Mouse (Mus musculus) embryonic facial prominence, embryonic 14.5 days (tissue): Measurements from ENCODE around the gene Olfr1375. TPM values are rescaled to one million over a fixed set of nuclear protein-coding genes. Genes with fewer than 3 reads are reported as not detected.
"Not testable (repeated sequence)": the region's sequence is repeated elsewhere in the genome, so short reads cannot be mapped to it uniquely, and the experiment has no call there.

Source experiments
- ATAC-seq: fragments of 200-750 bp; cut with Nextera tagmentation; 2 replicates; pipeline ENCODE4 v1.8.0; 2017; ENCODE audit warnings: low read depth, moderate number of reproducible peaks, moderate TSS enrichment
- DNase-seq: peaks from one replicate; pipeline ENCODE4 v3.0.0-alpha.2; 2015; ENCODE audit warnings: low spot score
- H3K27ac ChIP-seq: fragments of 300-500 bp; sonication (generic); replicated peaks from 2 replicates; pipeline ENCODE4 v1.5.1; 2014; ENCODE audit warnings: low read depth, mild to moderate bottlenecking, low read length, moderate library complexity
- H3K27me3 ChIP-seq: fragments of 300-500 bp; sonication (generic); replicated peaks from 2 replicates; pipeline ENCODE4 v1.6.1; 2014; ENCODE audit warnings: low read length; ENCODE audit not compliant: control insufficient read depth, insufficient read depth
- H3K36me3 ChIP-seq: fragments of 300-500 bp; sonication (generic); 2 replicates; pipeline ENCODE4 v1.6.1; 2014; ENCODE audit warnings: low read length, mixed read lengths; ENCODE audit not compliant: control insufficient read depth, insufficient read depth
- H3K4me1 ChIP-seq: fragments of 300-500 bp; sonication (generic); 2 replicates; pipeline ENCODE4 v1.6.1; 2014; ENCODE audit warnings: antibody characterized with exemption, low read length; ENCODE audit not compliant: control insufficient read depth, insufficient read depth
- H3K4me2 ChIP-seq: fragments of 300-500 bp; sonication (generic); 2 replicates; pipeline ENCODE4 v1.6.1; 2014; ENCODE audit warnings: low read depth, mild to moderate bottlenecking, low read length, moderate library complexity, mixed read lengths
- H3K4me3 ChIP-seq: fragments of 300-500 bp; sonication (generic); 2 replicates; pipeline ENCODE4 v1.5.1; 2014; ENCODE audit warnings: low read depth, mild to moderate bottlenecking, low read length
- H3K9ac ChIP-seq: fragments of 300-500 bp; sonication (generic); 2 replicates; pipeline ENCODE4 v1.6.1; 2014; ENCODE audit warnings: low read depth, mild to moderate bottlenecking, low read length, moderate library complexity, mixed read lengths
- H3K9me3 ChIP-seq: fragments of 300-500 bp; sonication (generic); 2 replicates; pipeline ENCODE4 v1.6.1; 2016; ENCODE audit warnings: low read length; ENCODE audit not compliant: control insufficient read depth
- WGBS: fragments of 180-500 bp; shearing (Covaris S2); extraction: QIAGEN DNeasy Blood & Tissue Kit; methylation state at CpG from one replicate; pipeline ENCODE4 v1.1.7; 2014; 5-methylcytosine and 5-hydroxymethylcytosine counted together
- polyA plus RNA-seq: library from polyadenylated mRNA; unstranded; fragments of >200 nt; fragmentation: Nextera tagmentation; extraction: Ambion mirVana; gene quantifications from 2 replicates; pipeline ENCODE4 v1.2.1, GENCODE M21; 2014

The Olfr1375 gene
- polyA plus RNA-seq, 1 experiment from 2014 or later, result not detected

GRCm38 (mm10) chr11:51034141-51034540 is 13.8 kb upstream of the Olfr1375 start:
- not testable (repeated sequence) for DNase-seq, H3K27ac ChIP-seq, ATAC-seq, H3K9me3 ChIP-seq, H3K27me3 ChIP-seq, H3K4me1 ChIP-seq, H3K4me3 ChIP-seq, H3K36me3 ChIP-seq, H3K4me2 ChIP-seq, H3K9ac ChIP-seq

GRCm38 (mm10) chr11:51035951-51036350 is 12.0 kb upstream of the Olfr1375 start:
- 84% methylated on average over 2 of the region's 2 CpGs for WGBS

GRCm38 (mm10) chr11:51044776-51045175 is 3.1 kb upstream of the Olfr1375 start:
- not testable (repeated sequence) for H3K4me1 ChIP-seq, H3K27me3 ChIP-seq, H3K36me3 ChIP-seq, H3K27ac ChIP-seq, H3K9ac ChIP-seq, ATAC-seq, H3K4me3 ChIP-seq, DNase-seq, H3K4me2 ChIP-seq, H3K9me3 ChIP-seq
- 77% methylated on average over 3 of the region's 3 CpGs for WGBS

More at GRCm38 (mm10) chr11:51035951-51036350, 12.0 kb upstream of the Olfr1375 start:
- no peak overlapping the region for H3K4me2 ChIP-seq
- H3K36me3 ChIP-seq, result no peaks in the 10 kb centered on the region
- DNase-seq (no peak), ATAC-seq (no peak)
- H3K4me3 ChIP-seq, result no peak overlapping the region
- H3K4me1 ChIP-seq, result no peaks in the 10 kb centered on the region
- no peaks in the 10 kb centered on the region for H3K9me3 ChIP-seq
- H3K9ac ChIP-seq, result no peak overlapping the region
- no peaks in the 10 kb centered on the region for H3K27me3 ChIP-seq
- no peak overlapping the region for H3K27ac ChIP-seq

GRCm38 (mm10) chr11:51051678-51052077 is 3.8 kb downstream of the Olfr1375 start:
- no peak overlapping the region for H3K4me2 ChIP-seq
- H3K4me3 ChIP-seq, result no peak overlapping the region
- no peak for ATAC-seq
- no peaks in the 10 kb centered on the region for H3K27me3 ChIP-seq
- H3K27ac ChIP-seq, result no peak overlapping the region
- no peaks in the 10 kb centered on the region for H3K9me3 ChIP-seq
- no peak for DNase-seq
- no peak overlapping the region for H3K9ac ChIP-seq
- H3K4me1 ChIP-seq, result no peaks in the 10 kb centered on the region
- WGBS, result 59% methylated on average over 2 of the region's 2 CpGs
- H3K36me3 ChIP-seq, result no peaks in the 10 kb centered on the region

- no peaks in the 10 kb centered on the region for H3K27me3 ChIP-seq
- H3K9me3 ChIP-seq, result no peaks in the 10 kb centered on the region
- no peak overlapping the region for H3K9ac ChIP-seq
- H3K4me3 ChIP-seq, result no peak overlapping the region
- H3K36me3 ChIP-seq, result no peaks in the 10 kb centered on the region
- WGBS, result 51% methylated on average over 3 of the region's 3 CpGs
- DNase-seq (no peak), ATAC-seq (no peak)
- H3K4me1 ChIP-seq, result no peaks in the 10 kb centered on the region
- no peak overlapping the region for H3K4me2 ChIP-seq
- no peak overlapping the region for H3K27ac ChIP-seq
Measured at GRCm38 (mm10) chr11:51053230-51053629, 5.3 kb downstream of the Olfr1375 start.

- peaks cover 6% of the 10 kb centered on the region; the same call in 1 of the 2 replicates for H3K36me3 ChIP-seq
- under 1% methylated on average over 29 of the region's 32 CpGs for WGBS
- ATAC-seq (peak; percentile 92), DNase-seq (peak; percentile 88)
- no peaks in the 10 kb centered on the region for H3K27me3 ChIP-seq
- 0 out of 2 replicates have a peak, but pooled peaks cover 3% of the 10 kb centered on the region for H3K4me1 ChIP-seq
- H3K9ac ChIP-seq, result peak within 1 kb of the TSS; percentile 82
- H3K4me3 ChIP-seq, result peak within 1 kb of the TSS; percentile 86
- no peaks in the 10 kb centered on the region for H3K9me3 ChIP-seq
- H3K4me2 ChIP-seq, result peak within 1 kb of the TSS; percentile 86
- H3K27ac ChIP-seq, result no peak within 1 kb of the TSS
Measured at GRCm38 (mm10) chr11:51059151-51059571, 11.3 kb downstream of the Olfr1375 start, which contains the start of gene Zfp354a. Gene Zfp354a, plus strand, starts transcription at chr11:51059257.

- ATAC-seq (no peak), DNase-seq (no peak)
- H3K4me2 ChIP-seq, result peak overlapping the region; percentile 86
- H3K27me3 ChIP-seq, result no peaks in the 10 kb centered on the region
- H3K4me3 ChIP-seq, result peak overlapping the region; percentile 86
- 14% methylated on average over 14 of the region's 14 CpGs for WGBS
- 0 out of 2 replicates have a peak, but pooled peaks cover 3% of the 10 kb centered on the region for H3K4me1 ChIP-seq
- H3K9ac ChIP-seq, result peak overlapping the region; percentile 82
- H3K36me3 ChIP-seq, result peaks cover 6% of the 10 kb centered on the region
- H3K27ac ChIP-seq, result no peak overlapping the region
- no peaks in the 10 kb centered on the region for H3K9me3 ChIP-seq
Measured at GRCm38 (mm10) chr11:51059640-51060039, 11.7 kb downstream of the Olfr1375 start.

- ATAC-seq (no peak), DNase-seq (no peak)
- peaks cover 11% of the 10 kb centered on the region for H3K36me3 ChIP-seq
- 0 out of 2 replicates have a peak, but pooled peaks cover 3% of the 10 kb centered on the region for H3K4me1 ChIP-seq
- H3K4me2 ChIP-seq, result no peak overlapping the region
- no peak overlapping the region for H3K27ac ChIP-seq
- no peaks in the 10 kb centered on the region for H3K27me3 ChIP-seq
- H3K9me3 ChIP-seq, result no peaks in the 10 kb centered on the region
- no peak overlapping the region for H3K9ac ChIP-seq
- 95% methylated on average over 6 of the region's 6 CpGs for WGBS
- no peak overlapping the region for H3K4me3 ChIP-seq
Measured at GRCm38 (mm10) chr11:51060981-51061380, 13.1 kb downstream of the Olfr1375 start.

GRCm38 (mm10) chr11:51063276-51063675 is 15.4 kb downstream of the Olfr1375 start:
- 66% methylated on average over 7 of the region's 7 CpGs for WGBS
- H3K27ac ChIP-seq, result no peak overlapping the region
- H3K27me3 ChIP-seq, result no peaks in the 10 kb centered on the region
- ATAC-seq (no peak), DNase-seq (peak; percentile 3)
- no peak overlapping the region for H3K4me3 ChIP-seq
- no peak overlapping the region for H3K4me2 ChIP-seq
- H3K9ac ChIP-seq, result no peak overlapping the region
- H3K9me3 ChIP-seq, result no peaks in the 10 kb centered on the region
- peaks cover 27% of the 10 kb centered on the region for H3K36me3 ChIP-seq
- H3K4me1 ChIP-seq, result 0 out of 2 replicates have a peak, but pooled peaks cover 3% of the 10 kb centered on the region
